17 mouse cellular contexts compared by ENCODE assay signal in genomic region chr6:146324541-146325204, GRCm38 (mm10).
A peak's percentile ranks its signal among the peaks of the same experiment; 100 is the strongest.
DNase-seq lines count a peak whose midpoint lies in the region; ATAC-seq and TF ChIP-seq lines count a peak whose summit lies in the region.
"Had no signal": no experiment of that assay in that cellular context is flagged by ENCODE, and none has a peak within 500 bp of the region (broad histone marks: within the 10 kb centered on the region; RNA-seq: fewer than 3 reads in every experiment).

No protein-coding gene starts in this region.

- no peaks in the 10 kb centered on the region for H3K9me3 ChIP-seq in kidney, postnatal 0 days (replicated peaks; ENCODE audit: low read length)
- H3K9me3 ChIP-seq in kidney, embryonic 14.5 days (ENCODE audit: control insufficient read depth, low read length) = no peaks in the 10 kb centered on the region
- no peaks in the 10 kb centered on the region for H3K9me3 ChIP-seq in limb, embryonic 10.5 days (replicated peaks)

- no peak overlapping the region for H3K9ac ChIP-seq in kidney, postnatal 0 days (ENCODE audit: low read depth, low read length)
- no peak overlapping the region for H3K9ac ChIP-seq in kidney, embryonic 14.5 days (ENCODE audit: low read depth, low read length)
- H3K9ac ChIP-seq: heart, embryonic 12.5 days had no signal

- no peak overlapping the region for H3K27ac ChIP-seq in kidney, postnatal 0 days
- H3K27ac ChIP-seq in kidney, embryonic 14.5 days (ENCODE audit: low read depth, low read length) = no peak overlapping the region
- H3K27ac ChIP-seq in limb, embryonic 10.5 days = no peak overlapping the region
- H3K27ac ChIP-seq: left cerebral cortex, adult 2 months had no signal

- ATAC-seq in kidney, postnatal 0 days (replicated peaks; ENCODE audit: low FRiP score, low read depth) = no peak
- no peak for ATAC-seq in kidney, embryonic 14.5 days (ENCODE audit: low FRiP score, low TSS enrichment)
- ATAC-seq in activated CD4-positive, CD25-positive, alpha-beta regulatory T cell, adult 4 months = no peak
- ATAC-seq: Patski had no signal

- 48% methylated on average over 19 of the region's 19 CpGs for WGBS in kidney, postnatal 0 days
- 58% methylated on average over 19 of the region's 19 CpGs for WGBS in kidney, embryonic 14.5 days
- WGBS in limb, embryonic 10.5 days = 58% methylated on average over 19 of the region's 19 CpGs

- no peaks in the 10 kb centered on the region for H3K27me3 ChIP-seq in kidney, postnatal 0 days (ENCODE audit: insufficient read depth, low read length)
- H3K27me3 ChIP-seq in kidney, embryonic 14.5 days (ENCODE audit: control insufficient read depth, insufficient read depth, low read length) = no peaks in the 10 kb centered on the region
- H3K27me3 ChIP-seq in C2C12 (ENCODE audit: control insufficient read depth, insufficient read depth, insufficient read length) = no peaks in the 10 kb centered on the region
- no peaks in the 10 kb centered on the region for H3K27me3 ChIP-seq in limb, embryonic 10.5 days (ENCODE audit: low read depth, poor library complexity, severe bottlenecking)
- H3K27me3 ChIP-seq: heart, embryonic 12.5 days; Patski had no signal

- H3K36me3 ChIP-seq in kidney, postnatal 0 days (ENCODE audit: insufficient read depth, low read length) = no peaks in the 10 kb centered on the region
- H3K36me3 ChIP-seq in kidney, embryonic 14.5 days (ENCODE audit: control insufficient read depth, insufficient read depth, low read length) = no peaks in the 10 kb centered on the region
- H3K36me3 ChIP-seq in C2C12 (ENCODE audit: control insufficient read depth, insufficient read depth) = peaks cover 3% of the 10 kb centered on the region
- H3K36me3 ChIP-seq in limb, embryonic 10.5 days = no peaks in the 10 kb centered on the region

- no peaks in the 10 kb centered on the region for H3K79me2 ChIP-seq in C2C12 (ENCODE audit: control insufficient read depth, insufficient read depth)

- DNase-seq in adrenal gland, postnatal 14 days = peak; percentile 24
- DNase-seq in adrenal gland, postnatal 10 days = no peak
- peak; percentile 58 for DNase-seq in kidney, postnatal 0 days (ENCODE audit: low spot score)
- peak; percentile 42 for DNase-seq in limb, embryonic 10.5 days (ENCODE audit: low spot score)
- no peak for DNase-seq in cerebellum, postnatal 4 days (ENCODE audit: low spot score in 2 of 2)
- DNase-seq: cerebellum, adult 11 months; cerebellum, postnatal 14 days; gastrocnemius, postnatal 14 days; heart, postnatal 36 days; lung, adult 18-20 months; midbrain, embryonic 14.5 days had no signal

- no peaks in the 10 kb centered on the region for H3K4me1 ChIP-seq in kidney, postnatal 0 days (replicated peaks; ENCODE audit: insufficient read depth, low read length)
- no peaks in the 10 kb centered on the region for H3K4me1 ChIP-seq in kidney, embryonic 14.5 days (ENCODE audit: control insufficient read depth, insufficient read depth, low read length)
- H3K4me1 ChIP-seq in limb, embryonic 10.5 days = peaks cover 21% of the 10 kb centered on the region

- no peak overlapping the region for H3K4me3 ChIP-seq in kidney, postnatal 0 days (replicated peaks; ENCODE audit: low read depth, low read length)
- no peak overlapping the region for H3K4me3 ChIP-seq in kidney, embryonic 14.5 days (ENCODE audit: low read length)
- no peak overlapping the region for H3K4me3 ChIP-seq in C2C12 (ENCODE audit: insufficient read depth, poor library complexity, severe bottlenecking)
- no peak overlapping the region for H3K4me3 ChIP-seq in limb, embryonic 10.5 days
- H3K4me3 ChIP-seq: heart, embryonic 12.5 days; left cerebral cortex, adult 2 months had no signal

- H3K79me3 ChIP-seq in C2C12 (ENCODE audit: low read depth) = no peaks in the 10 kb centered on the region

- H3ac ChIP-seq in C2C12 (ENCODE audit: control insufficient read depth, insufficient read length, low read depth) = no peak overlapping the region

- no peak overlapping the region for H3K4me2 ChIP-seq in kidney, postnatal 0 days (ENCODE audit: low read length)
- H3K4me2 ChIP-seq in kidney, embryonic 14.5 days (replicated peaks; ENCODE audit: low read depth, low read length) = no peak overlapping the region
- H3K4me2 ChIP-seq: heart, embryonic 12.5 days had no signal

- no peak for TF ChIP-seq CTCF in kidney, postnatal 0 days (IDR thresholded peaks at IDR 0.05; ENCODE audit: low read depth)
- TF ChIP-seq CTCF in C2C12 (IDR thresholded peaks at IDR 0.05; ENCODE audit: control insufficient read depth, insufficient read depth, insufficient read length) = no peak

TF ChIP-seq in C2C12, 6 proteins besides CTCF, POLR2A, EP300 and RAD21:
- peak; percentile 20 for TF ChIP-seq USF1 (IDR thresholded peaks at IDR 0.05; ENCODE audit: low read depth)
- peak; percentile 42 for TF ChIP-seq MYOD1 (IDR thresholded peaks at IDR 0.05; ENCODE audit: control insufficient read depth, insufficient read length, low read depth)
- TF ChIP-seq FOSL1 (IDR thresholded peaks at IDR 0.05; ENCODE audit: insufficient read depth, low read length, poor library complexity, severe bottlenecking) = no peak
- no peak for TF ChIP-seq CEBPB (IDR thresholded peaks at IDR 0.05; ENCODE audit: low read depth)
- TF ChIP-seq MYOG (IDR thresholded peaks at IDR 0.05; ENCODE audit: control insufficient read depth, extremely low read depth, insufficient read length) = no peak

Comparison
In these comparisons a context has a peak if more than half of its experiments do, and no peak if none do; other contexts are left out.
1. DNase-seq: peak in adrenal gland, postnatal 14 days (single experiment), kidney, postnatal 0 days (single experiment) and limb, embryonic 10.5 days (single experiment); none in adrenal gland, postnatal 10 days (single experiment) and cerebellum, postnatal 4 days (0 of 2).